Mouse (Mus musculus) layer of hippocampus, adult 9-10 months (tissue): Measurements from ENCODE around the gene Chil1.

ENCODE experiments used
- DNase-seq: peaks from one replicate; pipeline ENCODE4 v3.0.0; 2022; ENCODE audit warnings: low spot score

The Chil1 gene

GRCm38 (mm10) chr1:134173081-134173480, 8.9 kb upstream of the Chil1 start:
- no peak for DNase-seq

DNA sequence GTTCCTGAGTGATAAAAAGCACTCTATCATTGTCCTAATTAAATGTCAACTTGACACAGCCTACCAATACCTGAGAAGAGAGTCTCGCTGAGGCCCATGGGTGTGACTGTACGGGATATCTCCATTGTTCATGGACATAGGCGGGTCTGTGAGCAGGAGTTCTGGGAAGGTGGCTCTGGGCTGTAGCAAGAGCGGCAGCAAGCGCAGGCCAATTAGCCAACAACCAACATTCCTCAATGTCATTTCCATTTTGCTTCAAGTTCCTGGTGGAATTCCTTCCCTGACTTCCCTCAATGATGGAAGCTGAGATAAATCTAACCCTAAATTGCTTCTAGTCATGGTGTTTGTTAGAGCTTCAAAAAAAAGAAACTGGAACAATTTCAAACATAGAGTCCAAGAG, 4.0 kb upstream of the Chil1 start:
- DNase-seq: no peak

DNA sequence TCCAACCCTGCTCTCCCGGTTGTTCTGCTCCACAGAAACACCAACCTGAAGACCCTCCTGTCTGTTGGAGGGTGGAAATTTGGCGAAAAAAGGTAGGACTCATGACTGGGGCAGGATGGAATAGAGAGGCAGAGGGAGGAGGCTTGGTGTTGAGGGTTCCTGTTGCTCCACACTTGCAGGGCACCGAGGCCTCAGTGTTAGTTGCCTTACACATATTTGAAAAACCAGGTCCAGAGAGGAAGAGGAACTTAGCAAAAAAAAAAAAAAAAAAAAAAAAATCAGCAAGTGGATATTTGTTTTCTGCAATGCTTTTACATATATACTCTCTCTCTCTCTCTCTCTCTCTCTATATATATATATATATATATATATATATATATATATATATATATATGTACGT, 2.1 kb downstream of the Chil1 start:
- DNase-seq: no peak

DNA sequence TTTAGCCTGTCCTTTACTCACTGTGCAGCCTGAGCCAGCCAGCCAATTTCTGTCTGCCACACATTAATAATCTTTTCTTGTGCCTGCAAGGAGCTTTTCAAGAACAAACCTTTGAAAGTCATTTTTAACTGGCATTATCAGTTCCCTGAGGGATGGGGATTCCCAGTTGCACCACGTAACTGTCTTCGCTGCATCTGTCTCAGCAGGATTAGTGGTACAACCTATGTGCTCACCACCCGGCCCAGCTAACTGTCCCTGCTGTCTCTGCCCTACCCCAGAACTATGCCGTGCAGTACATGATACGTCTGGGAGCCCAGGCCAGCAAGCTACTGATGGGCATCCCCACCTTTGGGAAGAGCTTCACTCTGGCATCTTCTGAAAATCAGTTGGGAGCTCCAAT, 6.2 kb downstream of the Chil1 start:
- no peak for DNase-seq

- no peak for DNase-seq
Observed at GRCm38 (mm10) chr1:134188989-134189729, 7.2 kb downstream of the Chil1 start.

DNA sequence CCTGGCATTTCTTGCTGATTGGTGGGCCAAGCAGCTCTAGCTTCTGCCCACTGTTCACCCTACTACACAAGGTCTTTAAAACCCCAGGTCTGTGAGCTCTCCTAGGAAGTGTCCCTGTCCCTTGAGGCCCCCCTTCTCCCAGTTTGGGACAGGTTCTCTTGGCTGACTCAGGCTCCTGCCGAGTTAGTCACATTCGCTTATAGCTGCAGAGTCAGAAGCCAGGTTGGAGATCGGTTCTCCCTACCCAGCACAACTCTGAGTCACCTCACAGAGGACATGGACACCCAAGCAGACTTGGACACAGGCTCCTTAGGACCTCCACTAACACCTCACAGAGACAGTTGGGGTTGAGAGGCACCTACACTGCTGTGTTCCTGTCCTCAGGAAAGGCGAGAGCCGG, 9.2 kb downstream of the Chil1 start:
- no peak for DNase-seq

DNA sequence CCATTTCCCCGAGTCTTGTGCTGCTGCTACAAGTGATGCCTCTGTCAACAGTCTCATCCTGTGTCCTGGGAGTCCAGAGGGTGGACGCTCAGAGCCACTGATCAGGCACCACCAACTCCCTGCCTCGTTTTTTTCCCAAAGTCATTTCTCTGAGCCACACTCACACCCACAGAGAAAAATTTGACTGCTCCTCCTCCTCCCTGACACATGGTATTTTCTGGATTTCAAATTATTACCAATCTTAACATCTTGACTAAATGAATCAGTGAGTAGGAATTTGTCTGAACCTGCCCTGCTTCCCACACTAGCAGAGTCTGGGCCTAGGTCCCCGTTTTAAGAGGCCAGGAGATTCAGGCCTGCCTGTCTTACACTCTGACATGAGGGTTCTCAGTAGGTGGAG, 10.0 kb downstream of the Chil1 start:
- no peak for DNase-seq

DNA sequence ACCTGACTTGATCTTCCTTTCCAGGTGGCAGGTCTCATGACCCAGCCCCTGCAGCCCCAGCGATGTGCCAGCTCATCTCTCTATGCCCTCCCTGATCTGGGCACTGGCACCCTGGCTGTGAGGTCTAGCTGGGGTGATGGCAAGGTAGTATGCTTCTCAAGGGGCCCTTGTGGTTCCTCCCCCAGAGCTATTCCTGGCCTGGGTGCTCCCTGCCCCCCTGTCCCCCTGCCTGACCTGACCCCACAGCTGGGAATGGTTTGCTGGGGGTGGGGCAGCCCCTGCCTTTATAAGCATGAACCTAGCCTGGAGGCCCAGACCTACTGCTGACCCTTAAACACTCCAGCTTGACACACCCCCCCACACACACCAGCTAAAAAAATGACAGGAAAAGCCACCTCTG, 11.2 kb downstream of the Chil1 start, which contains the start of gene Mybph:
TSS of gene Mybph (plus strand) at position 323 of the 400 bp plus-strand sequence.
- DNase-seq: no peak

DNA sequence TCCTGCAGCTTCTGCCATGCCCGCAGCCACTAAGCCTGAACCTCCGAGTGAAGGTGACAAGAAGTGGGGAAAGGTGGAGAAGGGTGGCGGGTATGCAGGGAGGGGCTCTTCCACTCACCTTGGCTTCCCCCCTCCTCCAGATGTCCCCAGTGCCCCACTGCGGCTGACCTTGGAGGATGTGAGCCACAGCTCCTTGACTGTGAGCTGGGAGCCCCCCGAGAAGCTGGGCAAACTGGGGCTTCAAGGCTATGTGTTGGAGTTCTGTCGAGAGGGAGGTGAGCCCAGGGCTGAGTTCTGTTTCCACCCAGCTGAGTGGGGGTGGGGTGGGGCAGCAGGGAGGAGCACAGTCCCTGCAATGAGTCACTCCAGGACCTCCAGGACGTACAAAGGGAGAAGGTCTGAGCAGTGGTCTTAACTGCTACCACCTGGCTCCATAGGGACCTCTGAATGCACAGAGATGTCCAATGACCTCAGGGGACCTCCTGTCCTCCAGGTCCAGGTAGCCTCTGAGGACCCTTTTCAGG, 11.8 kb downstream of the Chil1 start:
- no peak for DNase-seq

- no peak for DNase-seq
Observed at GRCm38 (mm10) chr1:134194298-134195022, 12.5 kb downstream of the Chil1 start.

DNA sequence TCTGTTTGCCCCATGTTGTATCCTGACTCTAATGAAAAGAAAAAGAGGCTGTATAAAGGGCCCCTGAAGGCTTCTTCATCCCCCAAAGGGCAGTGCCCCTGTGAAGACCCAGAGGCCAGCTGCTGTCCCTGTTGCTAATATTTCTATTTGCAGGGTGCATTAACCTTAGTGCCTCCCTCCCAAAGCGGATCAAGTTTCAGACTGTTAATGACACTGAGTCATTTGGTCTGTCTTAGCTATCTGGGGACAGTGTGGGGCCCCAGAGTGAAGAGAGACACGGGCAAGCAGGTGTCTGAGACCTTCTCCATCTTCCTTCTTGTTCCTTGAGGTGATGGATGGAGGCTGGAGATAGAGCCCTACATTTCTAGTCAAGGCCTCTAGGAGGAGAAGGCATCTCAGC, 13.1 kb downstream of the Chil1 start:
- DNase-seq: no peak

GRCm38 (mm10) chr1:134195571-134195970, 13.6 kb downstream of the Chil1 start:
- no peak for DNase-seq

DNA sequence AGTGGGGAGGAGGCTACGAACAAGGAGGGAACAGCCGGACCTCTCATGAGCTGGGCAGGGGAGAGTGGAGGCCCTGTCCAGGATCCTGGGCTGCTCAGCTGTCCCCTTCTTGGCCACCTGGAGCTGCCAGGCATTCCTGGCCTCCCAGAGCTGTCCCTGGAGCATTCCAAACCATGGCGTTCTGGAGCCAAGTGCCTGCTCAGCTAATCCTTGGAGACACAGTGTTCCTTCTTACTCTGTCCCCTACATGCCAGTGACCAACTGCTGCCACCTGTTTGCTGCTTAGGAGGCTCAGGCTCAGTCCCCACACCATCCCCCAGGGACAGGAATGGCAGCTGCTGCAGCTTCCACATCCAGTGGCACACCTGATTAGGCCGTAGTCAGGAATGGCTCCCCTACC, 14.0 kb downstream of the Chil1 start:
- no peak for DNase-seq

DNA sequence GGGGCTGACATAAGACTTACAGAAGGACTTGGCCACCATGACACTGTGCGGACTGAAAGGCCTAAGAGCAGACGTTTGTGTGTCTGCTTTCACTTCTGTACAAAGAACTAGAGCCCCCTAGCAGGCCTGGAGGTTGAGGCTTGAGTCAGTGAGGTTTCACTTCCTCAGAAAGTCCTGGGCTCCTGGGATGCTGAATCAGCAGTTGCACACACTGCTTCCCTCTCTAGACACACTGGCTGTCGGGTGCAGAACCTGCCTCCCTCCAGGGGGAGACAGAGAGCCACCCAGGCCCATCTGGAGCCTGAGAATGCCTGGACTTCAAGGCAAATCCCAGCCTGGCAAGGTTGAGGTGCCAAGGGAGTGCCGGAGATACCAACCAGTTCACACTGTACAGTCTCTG, 14.4 kb downstream of the Chil1 start:
- peak; percentile 78 for DNase-seq

DNA sequence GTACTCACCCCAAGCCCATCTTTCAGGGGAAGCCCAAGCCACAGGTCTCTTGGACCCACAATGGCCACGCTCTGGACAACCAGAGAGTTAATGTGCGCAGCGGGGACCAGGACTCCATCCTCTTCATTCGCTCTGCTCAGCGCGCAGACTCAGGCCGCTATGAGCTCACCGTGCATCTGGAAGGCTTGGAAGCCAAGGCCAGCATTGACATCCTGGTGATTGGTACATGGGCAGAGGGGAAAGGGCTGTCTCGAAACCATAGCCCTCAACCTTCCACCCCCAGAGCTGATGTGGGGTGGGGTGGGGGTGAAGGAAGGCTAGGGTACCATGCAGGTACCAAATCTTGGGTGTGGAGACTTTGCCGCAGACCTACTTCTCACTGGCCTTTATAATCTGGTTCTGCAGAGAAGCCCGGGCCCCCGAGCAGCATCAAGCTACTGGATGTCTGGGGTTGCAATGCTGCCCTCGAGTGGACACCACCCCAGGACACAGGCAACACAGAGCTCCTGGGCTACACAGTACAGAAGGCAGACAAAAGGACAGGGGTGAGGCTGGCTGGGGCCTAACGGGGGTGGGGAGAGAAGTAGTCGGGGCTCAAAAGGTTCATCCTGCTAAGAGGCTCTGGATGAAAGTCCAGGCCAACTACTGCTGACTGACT, 15.5 kb downstream of the Chil1 start:
- DNase-seq: no peak

DNA sequence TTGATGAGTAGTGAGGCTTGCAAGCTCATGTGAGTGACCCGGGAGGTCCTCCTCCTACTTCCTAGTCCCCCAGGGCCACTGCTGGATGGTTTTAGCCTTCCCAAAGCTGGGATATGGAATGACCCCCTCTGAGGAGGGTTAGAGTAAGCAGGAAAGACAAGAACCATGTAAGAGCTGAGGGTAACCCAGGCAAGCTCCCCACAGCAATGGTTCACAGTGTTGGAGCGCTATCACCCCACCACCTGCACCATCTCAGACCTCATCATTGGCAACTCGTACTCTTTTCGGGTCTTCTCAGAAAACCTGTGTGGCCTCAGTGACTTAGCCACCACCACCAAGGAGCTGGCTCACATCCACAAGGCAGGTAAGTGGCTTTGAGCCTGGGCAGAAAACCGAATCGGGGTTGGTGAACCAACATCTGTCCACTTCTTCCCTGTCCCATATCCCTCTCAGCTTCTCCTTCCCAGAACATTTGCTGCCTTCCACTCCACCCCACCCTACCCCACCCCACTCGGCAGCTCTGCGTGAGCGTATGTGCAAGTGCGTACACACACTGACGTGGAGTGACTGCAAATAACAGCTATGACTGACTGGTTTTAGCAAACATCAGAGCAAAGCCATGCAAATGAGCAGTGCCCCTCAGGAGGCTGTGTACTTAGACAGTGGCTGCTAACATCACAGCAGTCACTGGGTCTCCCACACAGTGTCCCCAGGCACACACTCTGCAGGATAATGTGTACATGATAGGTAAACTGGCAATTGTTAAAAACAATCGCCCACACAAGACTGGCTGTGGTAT, 16.4 kb downstream of the Chil1 start:
- no peak for DNase-seq

DNA sequence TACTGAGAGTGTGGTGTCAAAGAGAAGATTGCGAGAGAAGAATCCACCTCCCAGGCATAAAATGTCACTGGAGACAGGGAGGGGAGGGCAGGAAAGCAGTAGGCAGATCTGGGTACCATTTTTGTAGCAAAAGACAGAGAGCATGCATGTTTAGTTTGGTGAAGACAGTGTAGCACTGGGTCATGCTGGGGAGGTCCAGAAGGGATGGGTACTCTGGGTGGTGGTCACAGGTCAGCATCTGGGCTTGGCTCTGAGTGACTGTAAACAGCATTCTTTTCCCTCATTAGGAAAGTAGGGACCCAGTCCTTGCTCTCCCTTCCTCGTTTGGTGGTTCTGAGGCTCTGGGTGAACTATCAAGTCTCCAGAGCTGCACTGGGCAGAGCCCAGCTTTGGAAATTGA, 18.5 kb downstream of the Chil1 start:
- no peak for DNase-seq

GRCm38 (mm10) chr1:134200998-134201686, 19.2 kb downstream of the Chil1 start:
- no peak for DNase-seq

- no peak for DNase-seq
Observed at GRCm38 (mm10) chr1:134201751-134202420, 19.9 kb downstream of the Chil1 start.

DNA sequence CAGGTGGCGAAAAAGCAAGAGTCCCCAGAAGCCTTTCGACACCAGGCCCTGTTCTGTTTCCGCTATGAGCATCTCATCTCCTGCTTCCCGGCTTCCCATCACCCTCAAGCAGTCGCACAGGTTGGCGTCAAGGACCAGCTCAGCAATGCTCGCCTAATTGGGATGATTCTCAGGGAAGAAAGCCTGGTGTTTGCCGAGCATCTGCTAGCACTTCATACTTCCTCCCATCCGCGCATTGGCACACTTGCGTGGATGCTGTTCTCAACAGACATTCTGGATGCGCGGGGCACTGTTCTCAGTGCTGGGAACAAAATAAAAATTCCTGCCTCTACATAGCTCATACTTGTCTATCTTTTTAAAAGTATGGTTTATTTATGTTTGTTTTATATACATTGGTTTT, 22.3 kb downstream of the Chil1 start:
- DNase-seq: no peak
